Mouse (Mus musculus): ENCODE data around the gene Gpr68.

The Gpr68 gene

GRCm38 (mm10) chr12:100831021-100831420 is 77.0 kb downstream of the Gpr68 start:
- no peak for DNase-seq (ENCODE audit: low spot score in 2 of 2)

Measured in frontal cortex, postnatal 25 days (tissue).